ENCODE assay signal across 17 mouse cellular contexts in the genomic region with DNA sequence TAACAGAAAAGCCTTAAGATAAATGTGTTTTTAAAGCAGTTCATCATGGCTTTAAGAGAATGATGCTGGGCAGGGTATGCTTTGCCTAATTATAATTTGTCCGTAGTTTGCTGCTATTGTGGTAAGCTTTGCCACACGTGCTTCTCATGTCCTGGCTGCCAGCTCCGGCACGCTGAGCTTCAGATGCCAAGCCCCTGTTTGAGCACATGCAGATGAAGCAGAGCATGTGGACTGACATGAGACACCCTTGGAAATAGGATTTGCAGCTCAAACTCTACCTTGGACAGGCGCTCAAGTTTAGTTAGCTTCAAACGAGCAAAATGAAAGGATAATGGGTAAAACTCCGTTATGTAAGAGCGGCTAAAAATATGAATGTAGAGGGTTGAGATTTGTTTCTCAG.
DNase-seq lines count a peak whose midpoint lies in the region; ATAC-seq lines count a peak whose summit lies in the region.
"Had no signal": no experiment of that assay in that cellular context is flagged by ENCODE, and none has a peak within 500 bp of the region (broad histone marks: within the 10 kb centered on the region; RNA-seq: fewer than 3 reads in every experiment).

No protein-coding gene starts in this region.

- no peak overlapping the region for H3K4me3 ChIP-seq in forebrain, embryonic 14.5 days (ENCODE audit: low read depth, low read length)
- H3K4me3 ChIP-seq in forebrain, embryonic 10.5 days: no peak overlapping the region
- H3K4me3 ChIP-seq: heart, embryonic 10.5 days; hindbrain, embryonic 13.5 days; limb, embryonic 13.5 days had no signal

- H3K36me3 ChIP-seq in forebrain, embryonic 14.5 days (ENCODE audit: control insufficient read depth, insufficient read depth, low read length): no peaks in the 10 kb centered on the region
- H3K36me3 ChIP-seq in forebrain, embryonic 10.5 days (replicated peaks): no peaks in the 10 kb centered on the region
- H3K36me3 ChIP-seq: heart, embryonic 10.5 days; hindbrain, embryonic 13.5 days; limb, embryonic 13.5 days had no signal

- no peaks in the 10 kb centered on the region for H3K9me3 ChIP-seq in forebrain, embryonic 14.5 days (replicated peaks; ENCODE audit: control insufficient read depth, low read length)
- no peaks in the 10 kb centered on the region for H3K9me3 ChIP-seq in forebrain, embryonic 10.5 days
- H3K9me3 ChIP-seq: heart, embryonic 10.5 days; hindbrain, embryonic 13.5 days; limb, embryonic 13.5 days had no signal

- H3K4me1 ChIP-seq in forebrain, embryonic 14.5 days (ENCODE audit: control insufficient read depth, insufficient read depth, low read length): no peaks in the 10 kb centered on the region
- H3K4me1 ChIP-seq in forebrain, embryonic 10.5 days: no peaks in the 10 kb centered on the region
- H3K4me1 ChIP-seq: heart, embryonic 10.5 days; hindbrain, embryonic 13.5 days; limb, embryonic 13.5 days had no signal

- DNase-seq in forebrain, embryonic 14.5 days (ENCODE audit: low spot score): peak; percentile 26
- no peak for DNase-seq in forebrain, embryonic 10.5 days (ENCODE audit: extremely low spot score, low spot score)
- peak; percentile 75 for DNase-seq in brain, adult 2 months (ENCODE audit: low read depth, low spot score)
- peak; percentile 30 to 44 for DNase-seq in layer of hippocampus, adult 8-10 months (ENCODE audit: low spot score in 2 of 2)
- DNase-seq in right cerebral cortex, adult 18-20 months: peak; percentile 49
- DNase-seq in adrenal gland, adult 18-20 months (ENCODE audit: low spot score in 2 of 2): no peak
- no peak for DNase-seq in kidney, postnatal 25 days
- no peak for DNase-seq in cerebellum, postnatal 36 days
- DNase-seq: adrenal gland, postnatal 14 days; kidney, postnatal 36 days; midbrain, embryonic 14.5 days; thymus, postnatal 4 days had no signal

- peak; percentile 62 for ATAC-seq in forebrain, embryonic 14.5 days
- ATAC-seq: intestine, postnatal 0 days had no signal

- H3K4me2 ChIP-seq in forebrain, embryonic 14.5 days (ENCODE audit: low read length): no peak overlapping the region
- H3K4me2 ChIP-seq: hindbrain, embryonic 13.5 days; limb, embryonic 13.5 days had no signal

- no peak overlapping the region for H3K9ac ChIP-seq in forebrain, embryonic 14.5 days (ENCODE audit: low read length)
- H3K9ac ChIP-seq: hindbrain, embryonic 13.5 days; limb, embryonic 13.5 days had no signal

- no peak overlapping the region for H3K27ac ChIP-seq in forebrain, embryonic 14.5 days (ENCODE audit: low read depth, low read length)
- H3K27ac ChIP-seq in forebrain, embryonic 10.5 days: no peak overlapping the region
- H3K27ac ChIP-seq: heart, embryonic 10.5 days; hindbrain, embryonic 13.5 days; limb, embryonic 13.5 days; macrophage had no signal

- H3K27me3 ChIP-seq in forebrain, embryonic 14.5 days (replicated peaks; ENCODE audit: control insufficient read depth, insufficient read depth, low read length): no peaks in the 10 kb centered on the region
- H3K27me3 ChIP-seq in forebrain, embryonic 10.5 days (ENCODE audit: poor library complexity, severe bottlenecking): no peaks in the 10 kb centered on the region
- H3K27me3 ChIP-seq: hindbrain, embryonic 13.5 days; limb, embryonic 13.5 days had no signal

- WGBS in forebrain, embryonic 14.5 days: 63% methylated on average over 8 of the region's 8 CpGs
- 93% methylated on average over 8 of the region's 8 CpGs for WGBS in forebrain, embryonic 10.5 days

Comparison
In these comparisons a context has a peak if more than half of its experiments do, and no peak if none do; other contexts are left out.
1. DNase-seq: peak in forebrain, embryonic 14.5 days (single experiment), brain, adult 2 months (single experiment), layer of hippocampus, adult 8-10 months (2 of 2) and right cerebral cortex, adult 18-20 months (single experiment); none in forebrain, embryonic 10.5 days (single experiment), adrenal gland, adult 18-20 months (0 of 2), kidney, postnatal 25 days (0 of 2) and cerebellum, postnatal 36 days (0 of 2).